Mouse (Mus musculus) neural tube, embryonic 12.5 days (tissue): ENCODE results near the gene Cplx3. TPM values are rescaled to one million over a fixed set of nuclear protein-coding genes. Genes with fewer than 3 reads are reported as not detected.
A peak's percentile ranks its signal among the peaks of the same experiment; 100 is the strongest.

Experiments used
- ATAC-seq: fragments of 200-750 bp; cut with Nextera tagmentation; 2 replicates; pipeline ENCODE4 v1.8.0; 2017; ENCODE audit warnings: low read depth, mild to moderate bottlenecking, moderate TSS enrichment, moderate library complexity; ENCODE audit not compliant: low FRiP score
- H3K27ac ChIP-seq: fragments of 300-500 bp; sonication (generic); 2 replicates; pipeline ENCODE4 v1.5.1; 2016
- H3K27me3 ChIP-seq: fragments of 300-500 bp; sonication (generic); replicated peaks from 2 replicates; pipeline ENCODE4 v1.6.1; 2016; ENCODE audit warnings: mild to moderate bottlenecking
- H3K36me3 ChIP-seq: fragments of 300-500 bp; sonication (generic); 2 replicates; pipeline ENCODE4 v1.6.1; 2016; ENCODE audit warnings: mild to moderate bottlenecking
- H3K4me1 ChIP-seq: fragments of 300-500 bp; sonication (generic); 2 replicates; pipeline ENCODE4 v1.6.1; 2016
- H3K4me2 ChIP-seq: fragments of 300-500 bp; sonication (generic); replicated peaks from 2 replicates; pipeline ENCODE4 v1.6.1; 2016; ENCODE audit warnings: mild to moderate bottlenecking
- H3K4me3 ChIP-seq: fragments of 300-500 bp; sonication (generic); 2 replicates; pipeline ENCODE4 v1.5.1; 2016
- H3K9ac ChIP-seq: fragments of 300-500 bp; sonication (generic); 2 replicates; pipeline ENCODE4 v1.6.1; 2016; ENCODE audit warnings: mild to moderate bottlenecking
- H3K9me3 ChIP-seq: fragments of 300-500 bp; sonication (generic); 2 replicates; pipeline ENCODE4 v1.6.1; 2016; ENCODE audit warnings: mild to moderate bottlenecking
- WGBS: fragments of 180-500 bp; shearing (Covaris S2); methylation state at CpG from one replicate; pipeline ENCODE4 v1.1.7; 2016; 5-methylcytosine and 5-hydroxymethylcytosine counted together
- polyA plus RNA-seq: library from polyadenylated mRNA; unstranded; fragments of >200 nt; fragmentation: Nextera tagmentation; extraction: Ambion mirVana; gene quantifications from 2 replicates; pipeline ENCODE4 v1.2.1, GENCODE M21; 2016

Cplx3 gene
- polyA plus RNA-seq, 1 experiment from 2014 or later, result not detected

DNA sequence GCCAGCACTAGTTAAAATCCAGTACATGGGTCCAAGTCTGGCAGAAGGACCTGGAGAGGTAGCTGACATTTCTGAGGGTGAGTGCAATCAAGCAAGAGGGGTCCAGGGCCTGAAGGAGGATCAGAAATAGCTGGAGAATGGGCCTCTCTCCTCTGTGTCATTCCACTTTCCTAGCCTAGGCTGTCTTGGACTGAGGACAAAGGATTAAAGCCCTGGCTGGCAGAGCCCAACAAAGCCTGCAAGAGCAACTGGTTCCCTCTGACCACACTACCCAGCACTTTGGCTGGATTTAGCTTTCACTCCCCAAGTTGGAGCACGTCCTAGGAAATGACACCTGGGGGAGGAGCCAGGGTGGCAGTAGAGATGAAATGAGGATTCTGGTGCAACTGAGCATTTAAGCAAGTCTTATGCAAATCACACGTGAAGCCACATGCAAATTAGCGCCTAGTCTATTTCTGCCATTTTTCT, 4.3 kb upstream of the Cplx3 start:
- Histone ChIP-seq H3K4me1 (peaks cover 8% of the 10 kb centered on the region), H3K4me2 (no peak overlapping the region), H3K4me3 (no peak overlapping the region), H3K9me3 (no peaks in the 10 kb centered on the region), H3K36me3 (no peaks in the 10 kb centered on the region), H3K27ac (no peak overlapping the region), H3K9ac (no peak overlapping the region), H3K27me3 (peaks cover 16% of the 10 kb centered on the region)
- 65% methylated on average over 3 of the region's 3 CpGs for WGBS
- no peak for ATAC-seq

DNA sequence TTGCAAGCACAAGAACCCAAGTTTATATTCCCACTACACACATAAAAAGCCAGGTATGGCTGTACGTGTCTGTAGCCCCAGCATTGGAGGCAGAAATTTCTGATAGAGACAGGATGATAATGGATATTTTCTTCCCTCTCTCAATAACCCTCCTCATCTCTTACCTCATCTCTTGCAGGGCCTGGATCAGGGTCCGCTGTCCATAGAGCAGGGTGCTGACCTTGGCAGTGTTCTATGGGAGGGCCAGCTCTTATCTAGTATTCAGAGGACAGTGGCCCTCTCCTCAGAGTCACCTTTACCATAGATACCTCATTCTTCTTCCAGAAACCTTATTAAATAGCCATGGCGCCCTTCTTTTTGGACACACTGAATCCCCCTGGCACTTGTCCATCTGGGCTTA, 3.7 kb upstream of the Cplx3 start:
- H3K9me3 ChIP-seq, result no peaks in the 10 kb centered on the region
- H3K4me2 ChIP-seq, result no peak overlapping the region
- H3K9ac ChIP-seq, result no peak overlapping the region
- no peaks in the 10 kb centered on the region for H3K36me3 ChIP-seq
- WGBS, result 64% methylated on average over 3 of the region's 3 CpGs
- H3K27me3 ChIP-seq, result peaks cover 22% of the 10 kb centered on the region
- H3K4me3 ChIP-seq, result no peak overlapping the region
- H3K4me1 ChIP-seq, result peaks cover 8% of the 10 kb centered on the region
- H3K27ac ChIP-seq, result no peak overlapping the region
- no peak for ATAC-seq

DNA sequence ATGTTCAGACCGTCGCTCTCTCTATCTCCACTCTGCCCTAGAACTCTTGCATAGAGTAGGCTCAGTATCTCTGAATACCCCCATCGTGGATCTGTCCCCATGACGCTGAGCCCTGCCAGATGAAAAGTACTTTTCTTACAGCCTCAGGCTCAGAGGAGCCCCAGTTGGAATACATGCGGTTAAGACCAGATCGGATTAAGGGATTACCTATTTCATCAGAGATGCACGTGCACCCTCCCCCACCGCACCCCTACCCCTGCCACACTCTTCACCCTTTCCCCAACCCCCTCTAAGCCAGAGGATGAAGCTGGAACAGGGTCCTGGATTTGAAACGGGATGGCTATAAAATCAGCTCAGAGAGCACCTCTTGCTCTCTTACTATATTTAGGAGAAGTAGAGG, 578 bp downstream of the Cplx3 start:
- no peaks in the 10 kb centered on the region for H3K36me3 ChIP-seq
- no peak overlapping the region for H3K4me2 ChIP-seq
- ATAC-seq, result no peak
- no peak overlapping the region for H3K9ac ChIP-seq
- 29% methylated on average over 9 of the region's 9 CpGs for WGBS
- no peak overlapping the region for H3K27ac ChIP-seq
- no peaks in the 10 kb centered on the region for H3K9me3 ChIP-seq
- no peak overlapping the region for H3K4me3 ChIP-seq
- H3K4me1 ChIP-seq, result peaks cover 15% of the 10 kb centered on the region
- peaks cover 25% of the 10 kb centered on the region for H3K27me3 ChIP-seq

DNA sequence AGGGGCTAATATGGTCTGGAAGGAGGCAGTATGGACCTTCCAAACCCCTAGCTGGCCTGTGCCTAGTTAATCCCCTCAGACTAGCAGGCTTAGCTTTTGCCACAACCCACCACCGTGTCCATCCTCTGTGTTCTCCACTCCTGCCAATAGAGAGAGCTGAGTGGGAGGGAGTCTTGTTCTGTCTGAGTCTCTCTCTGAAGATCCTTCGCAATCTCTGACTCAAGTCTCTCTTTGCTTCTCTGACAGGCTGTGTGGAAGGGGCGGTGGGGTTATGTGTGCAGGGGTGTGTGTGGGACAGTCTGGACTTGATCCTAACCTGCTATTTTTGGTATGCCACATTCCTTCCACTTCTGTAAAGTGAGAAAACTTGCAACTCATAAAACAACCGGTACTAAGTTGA, 1.2 kb downstream of the Cplx3 start:
- Histone ChIP-seq H3K4me3 (no peak overlapping the region), H3K4me1 (peaks cover 20% of the 10 kb centered on the region), H3K9me3 (no peaks in the 10 kb centered on the region), H3K36me3 (no peaks in the 10 kb centered on the region), H3K27ac (no peak overlapping the region), H3K4me2 (no peak overlapping the region), H3K27me3 (peaks cover 25% of the 10 kb centered on the region), H3K9ac (no peak overlapping the region)
- no peak for ATAC-seq
- WGBS, result 79% methylated on average over 4 of the region's 4 CpGs

DNA sequence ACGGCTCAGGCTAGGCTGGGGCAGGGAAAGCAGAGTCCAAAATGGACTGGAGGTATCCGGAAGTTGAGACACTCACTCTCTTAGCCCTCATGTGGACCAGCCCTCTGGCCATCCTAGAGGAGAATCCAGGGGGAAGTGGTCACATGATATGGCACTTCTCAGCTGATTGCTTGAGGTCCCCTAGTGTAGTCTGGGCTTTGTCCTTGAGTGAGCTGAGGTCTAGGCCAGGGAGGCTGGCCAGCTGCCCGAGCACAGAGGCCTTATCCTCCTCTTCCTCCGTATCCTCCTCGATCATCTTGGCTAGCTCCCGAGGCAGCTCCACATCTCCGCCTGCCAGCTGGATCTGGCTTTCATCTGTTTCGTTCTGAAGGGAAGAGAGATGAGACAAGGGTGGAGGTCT, 4.0 kb downstream of the Cplx3 start:
- 73% methylated on average over 8 of the region's 8 CpGs for WGBS
- H3K4me2 ChIP-seq, result no peak overlapping the region
- no peak for ATAC-seq
- no peaks in the 10 kb centered on the region for H3K36me3 ChIP-seq
- H3K27me3 ChIP-seq, result peaks cover 25% of the 10 kb centered on the region
- no peak overlapping the region for H3K4me3 ChIP-seq
- no peaks in the 10 kb centered on the region for H3K9me3 ChIP-seq
- peaks cover 42% of the 10 kb centered on the region for H3K4me1 ChIP-seq
- H3K27ac ChIP-seq, result no peak overlapping the region
- H3K9ac ChIP-seq, result no peak overlapping the region

DNA sequence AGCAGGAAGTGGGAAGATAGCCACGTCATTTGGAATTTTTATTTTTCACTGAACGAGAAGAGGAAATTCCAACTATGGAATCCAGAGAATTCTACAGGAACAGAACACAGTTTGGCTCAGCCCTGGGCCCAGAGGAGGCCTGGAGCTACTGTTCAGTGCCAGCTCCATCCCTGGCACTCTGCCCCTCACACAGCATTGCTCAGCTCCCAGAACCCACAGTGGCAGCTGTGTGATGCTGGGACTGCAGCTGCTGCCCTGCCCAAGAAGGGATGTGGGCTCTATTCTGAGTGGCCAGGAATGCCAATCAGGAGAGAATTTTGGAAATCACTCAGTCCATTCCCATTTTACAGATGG, 4.8 kb downstream of the Cplx3 start:
- Histone ChIP-seq H3K27ac (no peak overlapping the region), H3K9ac (no peak overlapping the region), H3K4me3 (no peak overlapping the region), H3K36me3 (no peaks in the 10 kb centered on the region), H3K9me3 (no peaks in the 10 kb centered on the region), H3K27me3 (peaks cover 19% of the 10 kb centered on the region), H3K4me2 (no peak overlapping the region), H3K4me1 (peaks cover 38% of the 10 kb centered on the region)
- ATAC-seq, result no peak
- WGBS, result 77% methylated on average over 2 of the region's 2 CpGs

DNA sequence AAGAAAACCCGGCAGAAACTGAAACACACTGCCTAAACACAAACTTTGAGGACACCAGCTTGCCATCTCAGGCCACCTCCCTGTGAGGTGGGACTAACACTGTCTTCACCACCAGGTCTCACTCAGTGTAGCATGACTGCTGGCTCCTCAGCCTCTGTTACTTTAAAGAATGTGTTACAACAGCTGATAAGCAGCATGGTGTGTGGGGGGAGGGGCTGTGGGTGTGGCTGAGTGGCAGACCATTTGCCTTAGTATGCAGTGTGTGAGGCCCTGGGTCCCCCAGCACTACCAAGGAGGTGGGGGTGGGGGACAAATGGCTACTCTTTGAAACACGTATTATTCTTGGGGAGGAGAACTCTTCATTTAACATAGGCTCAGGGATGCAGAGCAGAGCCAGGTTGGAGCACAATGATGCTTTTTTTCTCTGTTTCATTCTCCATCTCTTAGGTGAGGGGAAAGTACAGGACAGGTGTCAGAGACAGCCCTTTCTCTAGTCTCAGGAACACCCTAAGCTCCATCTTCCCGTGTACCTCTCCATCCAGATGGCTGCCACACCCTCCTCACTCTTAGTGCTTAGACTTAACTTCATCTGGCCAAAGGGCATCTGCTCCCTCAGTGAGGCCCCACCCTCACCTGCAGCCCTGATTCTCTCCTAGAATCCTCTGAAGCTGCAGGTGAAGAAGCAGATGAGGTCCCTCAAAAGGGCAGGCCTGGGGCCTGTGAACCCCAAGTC, 5.3 kb downstream of the Cplx3 start:
- peaks cover 34% of the 10 kb centered on the region for H3K4me1 ChIP-seq
- no peak for ATAC-seq
- no peaks in the 10 kb centered on the region for H3K9me3 ChIP-seq
- H3K9ac ChIP-seq, result no peak overlapping the region
- H3K27me3 ChIP-seq, result peaks cover 13% of the 10 kb centered on the region
- H3K4me3 ChIP-seq, result no peak overlapping the region
- 6% methylated on average over 3 of the region's 3 CpGs for WGBS
- H3K36me3 ChIP-seq, result no peaks in the 10 kb centered on the region
- no peak overlapping the region for H3K27ac ChIP-seq
- H3K4me2 ChIP-seq, result no peak overlapping the region

DNA sequence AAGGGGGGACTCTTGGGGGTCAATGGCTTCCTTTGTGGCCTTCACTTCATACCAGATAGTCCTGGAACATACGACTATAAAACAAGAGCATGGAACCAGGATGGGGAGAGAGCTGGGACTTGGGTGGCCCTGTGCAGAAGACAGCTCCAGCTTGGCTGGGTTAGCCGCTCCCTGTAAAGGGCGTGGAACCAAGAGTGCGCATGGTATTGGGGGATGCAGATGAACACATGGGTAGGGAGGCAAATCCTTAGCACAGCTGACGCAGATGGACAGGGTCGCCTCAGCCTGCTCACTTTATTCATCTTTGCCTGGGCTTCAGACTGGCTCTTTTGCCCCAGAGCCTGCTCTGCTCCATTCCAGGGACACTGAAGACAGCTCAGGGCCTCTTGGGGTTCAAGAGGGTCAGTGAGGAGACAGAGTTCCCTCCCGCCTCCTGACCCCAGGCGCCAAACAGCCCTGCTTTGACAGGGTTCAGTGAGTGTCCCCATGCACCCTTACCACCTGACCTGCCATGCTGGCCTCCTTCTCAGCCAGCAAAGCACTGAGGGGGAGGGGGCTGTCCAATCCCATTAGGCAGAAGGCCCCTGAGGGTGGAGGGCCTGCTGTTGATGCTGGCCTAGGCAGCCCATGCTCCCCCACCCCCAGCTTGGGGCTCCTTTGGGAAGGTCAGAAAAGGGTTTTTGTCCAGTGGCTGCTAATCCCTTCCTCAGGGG, 7.1 kb downstream of the Cplx3 start:
- ATAC-seq, result no peak
- no peaks in the 10 kb centered on the region for H3K9me3 ChIP-seq
- no peaks in the 10 kb centered on the region for H3K27me3 ChIP-seq
- H3K27ac ChIP-seq, result no peak overlapping the region
- 59% methylated on average over 8 of the region's 8 CpGs for WGBS
- H3K36me3 ChIP-seq, result peaks cover 14% of the 10 kb centered on the region
- 0 out of 2 replicates have a peak overlapping the region, but pooled peaks have one; percentile 26 for H3K9ac ChIP-seq
- peaks cover 34% of the 10 kb centered on the region for H3K4me1 ChIP-seq
- no peak overlapping the region for H3K4me3 ChIP-seq
- no peak overlapping the region for H3K4me2 ChIP-seq

DNA sequence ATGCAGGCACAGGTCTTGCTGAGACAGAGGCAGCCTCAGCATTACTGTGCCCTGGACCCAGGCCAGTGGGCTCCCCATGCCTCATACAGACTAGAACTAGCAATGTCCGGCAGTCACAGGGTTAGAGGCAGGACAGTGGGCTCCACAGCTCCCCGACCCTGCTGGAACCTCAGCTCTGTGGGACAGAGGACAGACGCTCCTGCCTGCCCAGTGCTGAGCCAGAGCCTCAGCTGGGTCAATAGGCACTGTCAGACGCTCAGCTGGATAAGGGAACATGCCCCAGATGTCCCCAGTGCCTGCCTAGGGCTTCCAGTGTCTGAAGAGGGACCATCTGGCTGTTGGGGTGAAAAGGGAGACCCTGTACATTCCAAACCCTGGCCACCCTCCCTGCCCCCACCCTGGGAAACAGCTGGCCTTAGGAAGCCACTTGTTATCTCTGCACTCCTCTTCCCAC, 8.1 kb downstream of the Cplx3 start:
- WGBS, result 18% methylated on average over 4 of the region's 4 CpGs
- peaks cover 22% of the 10 kb centered on the region for H3K36me3 ChIP-seq

DNA sequence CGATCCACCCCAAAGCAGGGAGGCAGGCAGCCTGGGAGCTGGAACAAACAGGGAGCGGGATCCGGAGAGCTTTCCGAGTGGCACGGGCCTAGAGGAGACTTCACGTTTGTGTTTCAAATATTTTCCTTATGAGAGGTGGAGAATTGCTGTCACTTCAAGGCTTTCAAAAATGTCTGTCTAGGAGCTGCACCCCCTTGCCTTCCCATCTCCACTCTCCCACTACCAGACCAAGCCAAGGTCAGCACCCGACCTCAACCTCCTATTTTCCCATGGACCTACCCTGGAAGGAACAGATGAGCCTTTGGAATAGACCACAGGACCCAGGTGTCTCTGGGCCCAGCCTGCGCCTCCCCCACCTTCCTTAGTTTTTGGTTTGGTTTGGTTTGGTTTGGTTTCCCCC, 8.8 kb downstream of the Cplx3 start:
- Histone ChIP-seq H3K36me3 (peaks cover 26% of the 10 kb centered on the region), H3K4me1 (peaks cover 34% of the 10 kb centered on the region), H3K9ac (no peak overlapping the region), H3K9me3 (no peaks in the 10 kb centered on the region), H3K27ac (no peak overlapping the region), H3K4me3 (no peak overlapping the region), H3K4me2 (no peak overlapping the region), H3K27me3 (no peaks in the 10 kb centered on the region)
- ATAC-seq, result no peak
- 90% methylated on average over 8 of the region's 8 CpGs for WGBS

More for the DNA sequence above, 8.1 kb downstream of the Cplx3 start:
- no peak overlapping the region for H3K9ac ChIP-seq
- H3K4me3 ChIP-seq, result no peak overlapping the region
- 0 out of 2 replicates have a peak overlapping the region, but pooled peaks have one; percentile 12 for H3K4me2 ChIP-seq
- no peaks in the 10 kb centered on the region for H3K27me3 ChIP-seq
- no peak for ATAC-seq
- no peaks in the 10 kb centered on the region for H3K9me3 ChIP-seq
- peaks cover 34% of the 10 kb centered on the region for H3K4me1 ChIP-seq
- no peak overlapping the region for H3K27ac ChIP-seq

DNA sequence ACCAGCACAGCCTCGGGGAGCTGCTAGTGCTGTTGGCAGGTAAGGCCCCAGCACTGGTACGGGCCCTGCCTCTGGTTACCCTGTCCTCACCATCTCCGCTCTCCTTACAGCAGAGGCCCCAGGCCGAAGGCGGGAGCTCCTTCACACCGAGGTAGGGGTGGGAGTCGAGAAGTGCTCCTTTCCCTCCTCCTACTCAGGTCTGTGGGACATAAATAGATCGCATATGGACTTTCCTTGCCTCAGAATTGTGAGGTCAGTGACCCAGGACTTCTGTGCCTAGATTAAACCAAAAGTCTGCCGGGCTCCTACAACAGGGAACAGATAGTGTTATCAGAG, 11.9 kb downstream of the Cplx3 start:
- Histone ChIP-seq H3K4me2 (no peak overlapping the region), H3K4me1 (peaks cover 25% of the 10 kb centered on the region), H3K27ac (no peak overlapping the region), H3K27me3 (no peaks in the 10 kb centered on the region), H3K9ac (no peak overlapping the region), H3K36me3 (peaks cover 30% of the 10 kb centered on the region), H3K4me3 (no peak overlapping the region), H3K9me3 (no peaks in the 10 kb centered on the region)
- 80% methylated on average over 9 of the region's 9 CpGs for WGBS
- no peak for ATAC-seq

DNA sequence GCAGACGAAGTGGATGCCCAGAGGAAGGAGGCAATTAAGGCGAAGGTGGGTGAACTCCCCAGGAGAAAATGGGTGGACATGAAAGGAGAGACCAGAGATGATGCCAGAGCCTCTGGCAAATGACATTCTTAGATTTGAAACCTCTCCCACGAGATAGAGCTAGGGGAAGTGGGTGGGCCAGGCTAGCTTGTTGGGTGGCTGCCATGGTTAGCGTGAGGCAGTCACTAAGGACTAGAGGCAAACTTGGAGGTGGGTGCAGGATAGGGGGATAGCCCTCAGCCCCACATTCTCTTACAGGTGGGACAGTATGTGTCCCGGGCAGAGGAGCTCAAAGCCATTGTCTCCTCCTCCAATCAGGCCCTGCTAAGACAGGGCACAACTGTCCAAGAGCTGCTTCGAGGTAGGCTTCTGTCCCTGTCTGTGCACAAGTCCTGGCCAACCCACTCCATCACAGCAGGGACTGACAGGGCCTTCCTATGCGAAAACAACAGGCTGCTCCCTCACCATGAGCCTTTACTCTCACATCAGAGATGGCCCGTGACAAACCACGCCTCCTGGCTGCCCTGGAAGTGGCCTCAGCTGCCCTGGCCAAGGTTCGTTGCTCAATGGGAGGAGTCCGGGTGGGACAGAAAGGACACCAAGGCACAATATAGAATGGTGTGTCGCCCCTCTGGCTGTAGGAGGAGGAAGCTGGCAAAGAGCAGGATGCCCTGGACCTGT, 12.5 kb downstream of the Cplx3 start:
- Histone ChIP-seq H3K27me3 (no peaks in the 10 kb centered on the region), H3K27ac (no peak overlapping the region), H3K4me2 (no peak overlapping the region), H3K36me3 (peaks cover 30% of the 10 kb centered on the region), H3K9ac (no peak overlapping the region), H3K4me3 (no peak overlapping the region), H3K9me3 (no peaks in the 10 kb centered on the region), H3K4me1 (peaks cover 26% of the 10 kb centered on the region)
- no peak for ATAC-seq
- WGBS, result 52% methylated on average over 12 of the region's 12 CpGs
